Mouse (Mus musculus): ENCODE measurements around the gene Manbal.

DNA sequence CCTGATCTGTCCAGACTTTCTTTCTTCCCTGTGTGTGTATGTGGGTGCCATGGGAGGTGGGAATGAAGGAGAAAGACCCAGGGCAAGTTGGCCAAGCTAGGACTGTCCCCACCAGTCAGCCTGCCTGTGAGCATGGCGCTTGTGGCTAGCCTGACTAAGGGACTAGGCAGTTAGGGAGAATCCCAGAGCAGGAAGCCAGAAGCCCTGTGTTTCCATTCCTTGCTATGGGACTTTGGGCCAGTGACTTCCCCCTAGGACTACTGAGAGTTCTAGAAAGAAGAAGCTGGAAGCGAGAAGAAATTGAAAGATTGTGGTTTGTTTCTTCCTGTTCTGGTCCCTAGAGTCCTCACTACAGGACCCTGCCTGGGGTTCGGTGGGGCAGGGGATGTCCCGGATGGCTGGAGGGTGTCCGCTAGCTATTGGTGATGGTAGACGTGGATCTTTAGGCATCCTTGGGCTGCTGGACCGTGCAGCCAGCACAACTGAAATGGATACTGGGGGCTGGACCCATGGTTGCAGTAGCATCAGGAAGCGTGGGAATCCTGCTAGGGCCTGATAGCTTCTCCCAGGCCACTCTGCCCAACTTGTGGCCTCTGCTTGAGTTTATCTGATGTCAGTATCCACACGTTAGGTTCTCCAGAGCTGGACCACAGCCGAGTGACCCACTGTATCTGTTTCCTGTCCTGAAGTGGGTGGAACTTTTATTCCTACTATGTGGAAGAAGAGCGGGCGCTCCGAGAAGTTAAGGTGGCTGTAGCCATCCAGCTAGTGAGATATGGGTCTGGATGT is 61.2 kb downstream of the Manbal start:
- TF ChIP-seq CTCF (IDR thresholded peaks at IDR 0.05; ENCODE audit: low read depth) (no peak), EP300 (IDR thresholded peaks at IDR 0.05; ENCODE audit: low read depth) (no peak)

All from liver, embryonic 14.5 days (tissue).